Mouse (Mus musculus) cerebellum, adult 18-20 months (tissue): ENCODE data around the gene Tex38.

Experiments used
- DNase-seq, 2 experiments: peaks; one replicate each; pipeline ENCODE4 v3.0.0; 2021

Tex38 gene

DNA sequence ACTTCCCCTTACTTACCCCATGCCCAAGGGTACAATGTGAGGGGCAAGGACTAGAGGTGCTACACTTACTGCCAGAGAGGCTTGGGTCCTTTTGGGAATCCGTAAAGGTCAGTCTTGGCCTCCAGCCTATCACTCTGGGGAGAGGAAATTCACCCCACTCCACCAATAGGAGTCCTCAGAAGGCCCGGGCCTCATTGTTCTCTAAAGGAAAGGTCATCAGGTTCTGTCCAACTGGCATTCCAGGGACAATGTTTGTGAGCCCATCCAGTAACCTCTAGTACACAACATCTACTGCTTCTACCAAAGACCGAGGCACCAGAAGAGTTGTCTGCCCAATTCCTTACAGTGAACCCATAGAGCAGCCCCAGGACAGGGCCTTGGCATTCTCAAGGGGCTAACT is at the start of gene Tex38:
Gene Tex38, minus strand, starts transcription at position 101 of the 400 bp plus-strand sequence.
- DNase-seq: no peak

DNA sequence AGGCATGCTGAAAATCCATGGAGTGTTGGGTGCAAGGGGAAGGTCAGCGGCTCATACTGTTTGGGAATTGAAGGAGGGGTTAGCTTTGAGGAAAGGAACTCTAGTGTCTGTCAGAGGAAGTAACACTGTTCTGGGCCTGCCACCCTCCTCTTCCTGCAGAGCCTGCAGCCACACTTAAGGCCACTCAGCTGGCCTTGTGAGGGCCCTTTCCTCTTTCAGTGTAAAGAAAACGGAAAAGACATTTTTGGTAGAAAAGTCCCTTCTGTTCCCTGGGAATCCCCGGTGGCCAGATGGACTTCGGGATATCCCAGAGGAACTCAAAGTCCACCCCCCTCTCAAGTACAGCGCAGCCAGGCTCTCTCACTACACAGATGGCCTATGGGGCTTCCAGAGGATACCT is 49.7 kb upstream of the Tex38 start:
- no peak for DNase-seq

DNA sequence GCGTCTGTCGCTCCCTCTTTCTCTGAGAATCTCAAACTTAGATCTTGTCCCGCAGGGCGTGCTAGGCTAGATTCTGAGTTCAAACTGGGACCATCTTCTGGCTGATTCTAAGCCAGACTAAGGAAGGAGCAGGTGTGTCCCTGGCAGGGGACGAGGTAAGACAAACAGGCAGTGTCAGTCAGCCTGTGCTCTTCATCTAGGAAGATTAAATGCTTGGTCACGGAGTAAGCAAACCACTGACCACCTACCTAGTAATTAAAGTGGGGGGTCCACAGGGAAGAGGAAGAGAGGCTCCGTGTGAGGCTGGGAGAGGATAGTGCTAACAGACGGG is 47.7 kb upstream of the Tex38 start:
- no peak for DNase-seq

DNA sequence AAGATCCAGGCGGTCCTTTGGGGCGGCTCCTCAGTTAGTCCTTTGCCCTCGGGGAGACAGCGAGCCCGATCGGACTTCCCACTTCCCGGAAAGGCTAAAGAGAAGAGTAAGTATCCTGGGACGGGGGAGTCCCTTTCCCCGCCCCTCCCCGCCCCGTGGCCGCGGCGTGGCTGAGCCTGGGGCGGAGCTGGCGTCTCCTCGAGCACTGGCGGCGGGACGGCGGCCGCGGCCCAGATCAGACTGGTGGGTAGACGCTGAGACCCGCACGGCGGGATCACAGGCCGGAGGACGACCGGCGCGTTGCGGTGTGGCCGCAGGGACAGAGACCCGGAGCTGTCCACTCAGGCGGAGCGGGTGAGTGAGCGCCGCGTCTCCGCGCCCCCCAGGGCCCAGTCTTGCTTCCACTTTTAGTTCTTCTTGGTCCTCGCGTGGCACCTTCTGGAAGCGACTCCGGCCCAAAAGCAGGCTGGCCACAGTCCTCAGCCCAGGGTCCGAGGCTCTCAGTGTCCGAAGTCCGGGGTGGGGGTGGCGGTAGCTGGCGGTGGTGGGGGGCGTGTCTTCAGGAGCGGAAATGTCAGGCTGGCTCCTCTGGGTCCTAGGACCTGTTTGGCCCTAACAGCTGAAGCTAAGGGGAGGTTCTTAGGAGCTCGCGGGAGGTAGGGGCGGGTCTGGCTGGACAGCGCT is 47.2 kb upstream of the Tex38 start, which contains the start of gene Mob3c:
Gene Mob3c, plus strand, starts transcription at position 205 of the 684 bp plus-strand sequence.
- DNase-seq: peak; percentile 72 to 75

DNA sequence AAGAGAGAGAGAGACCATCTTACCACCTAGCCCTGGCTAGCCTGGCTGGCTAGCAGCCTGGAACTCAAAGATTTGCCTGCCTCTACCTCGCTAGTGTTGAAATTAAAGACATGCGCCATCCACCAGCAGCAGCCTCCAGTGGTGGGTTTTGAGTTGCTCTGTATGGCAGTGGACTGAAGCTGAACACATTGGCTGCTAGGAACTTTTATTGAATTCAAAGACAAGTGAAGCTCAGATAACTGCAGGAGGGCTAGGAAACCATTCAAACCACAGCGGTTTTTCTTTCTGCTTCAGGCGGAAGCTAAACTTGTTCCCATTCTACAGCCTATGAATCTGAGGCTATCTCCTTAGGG is 46.7 kb upstream of the Tex38 start:
- DNase-seq: no peak

DNA sequence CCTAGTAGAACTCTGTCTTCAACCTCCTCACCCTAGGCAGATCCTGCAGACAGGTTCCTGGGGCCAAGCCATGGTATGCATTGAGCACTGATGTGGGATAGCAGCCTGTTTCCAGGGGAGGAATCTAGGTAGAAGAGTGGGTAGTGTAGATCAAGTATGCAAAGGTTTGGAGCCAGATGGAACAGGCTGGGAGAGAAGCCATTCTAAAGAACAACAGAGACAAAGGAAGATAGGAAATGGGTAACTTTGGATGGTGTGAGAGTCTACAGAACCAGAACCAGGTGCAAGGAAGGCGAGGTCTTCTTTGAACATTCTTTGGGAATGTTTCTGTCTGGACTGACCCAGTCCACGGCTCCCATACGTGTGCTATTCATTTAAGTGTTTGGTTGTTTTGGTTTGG is 46.2 kb upstream of the Tex38 start:
- no peak for DNase-seq

DNA sequence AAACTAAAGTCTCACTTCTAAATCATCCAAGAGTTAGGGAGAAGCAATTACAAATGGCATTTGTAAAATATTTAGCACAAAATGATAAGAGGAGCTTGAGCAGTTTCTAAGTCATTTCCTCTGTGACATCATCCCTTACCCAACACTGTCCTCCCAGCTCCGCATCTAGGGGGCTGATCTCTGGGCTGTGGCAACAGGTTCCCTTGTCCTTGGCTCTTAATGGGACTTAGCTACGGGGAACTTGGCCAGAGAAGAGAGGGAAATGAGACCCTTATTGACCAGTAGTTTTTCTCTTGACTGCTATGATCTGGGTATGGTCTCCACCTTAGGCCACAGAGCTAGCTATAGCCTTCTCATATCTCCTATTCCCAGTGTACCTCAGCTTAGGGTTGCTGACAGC is 44.5 kb upstream of the Tex38 start:
- DNase-seq: no peak

DNA sequence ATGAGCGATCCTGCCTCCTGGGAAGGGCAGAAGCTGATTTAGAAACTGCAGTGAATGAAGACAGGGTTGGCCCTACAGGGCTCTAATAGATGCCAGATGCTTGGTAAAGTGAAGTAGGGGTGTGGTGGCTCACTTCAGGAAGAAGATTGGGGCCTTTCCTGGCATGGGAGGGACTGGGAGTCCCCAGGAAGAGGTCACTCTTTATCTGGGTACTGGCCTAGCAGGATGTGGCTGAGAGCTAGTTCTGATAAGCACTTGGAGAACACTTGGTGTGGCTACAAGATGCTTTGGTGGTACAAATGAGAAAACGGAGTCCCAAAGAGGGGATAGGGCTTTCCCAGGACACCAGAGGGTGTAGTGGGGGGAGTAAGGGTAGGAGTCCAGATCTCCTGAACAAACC is 43.4 kb upstream of the Tex38 start:
- no peak for DNase-seq

DNA sequence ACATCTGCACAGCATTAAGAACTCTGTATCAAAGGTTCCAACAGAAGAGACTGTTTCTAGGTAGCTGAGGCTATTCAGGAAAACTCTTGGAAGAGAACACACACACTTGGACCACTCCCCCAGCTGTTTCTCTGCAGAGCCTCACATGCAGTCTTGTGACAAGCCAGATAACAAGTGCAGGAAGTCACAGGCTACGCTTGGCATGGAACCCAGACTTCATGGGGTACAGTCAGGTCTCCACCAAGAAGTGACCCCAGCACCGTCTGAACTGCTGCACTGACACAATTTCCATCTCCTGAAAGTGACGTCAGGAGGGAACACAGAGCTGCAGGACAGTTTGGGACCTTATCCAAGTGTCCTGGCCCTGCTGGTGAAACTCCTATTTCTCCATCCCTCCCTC is 41.1 kb upstream of the Tex38 start:
- DNase-seq: no peak

DNA sequence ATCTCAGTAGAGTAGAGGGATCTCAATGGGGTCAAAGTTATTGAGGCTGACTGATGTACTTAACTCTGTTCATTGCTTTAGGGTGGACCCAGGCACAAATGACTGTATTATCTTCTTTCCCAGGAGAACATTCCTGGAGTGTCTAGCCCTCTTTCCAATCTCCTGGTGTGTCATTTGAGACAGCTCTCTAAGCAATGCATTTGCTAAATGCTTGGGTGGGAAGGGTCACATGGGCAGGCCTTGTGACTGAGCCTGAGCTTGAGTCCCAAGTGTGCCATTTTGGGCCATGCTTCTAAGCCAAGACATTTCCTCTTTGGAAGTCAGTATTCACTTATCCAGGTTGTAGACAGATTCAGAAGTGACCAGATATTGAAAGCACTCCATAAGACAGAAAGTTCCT is 40.6 kb upstream of the Tex38 start:
- no peak for DNase-seq

DNA sequence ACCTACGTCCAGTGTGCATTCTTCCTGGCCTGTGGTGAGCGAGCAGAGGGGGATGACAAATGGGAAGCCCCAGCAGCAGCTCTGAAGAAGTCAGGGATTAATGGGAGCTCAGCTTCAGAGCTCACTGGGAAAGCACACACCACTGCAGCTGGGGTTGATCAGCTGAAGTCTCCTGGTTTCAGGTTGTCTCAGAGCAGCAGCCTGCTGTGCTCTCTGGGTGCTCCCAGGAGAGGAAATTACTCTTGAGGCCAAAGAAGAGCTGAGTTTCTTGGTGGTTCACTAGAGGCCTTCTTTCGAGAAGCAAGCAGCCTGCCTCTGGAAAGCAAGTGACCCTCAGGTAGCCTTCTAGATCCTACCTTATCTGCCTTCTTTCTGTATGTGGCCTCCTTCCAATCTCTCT is 40.1 kb upstream of the Tex38 start:
- DNase-seq: no peak

DNA sequence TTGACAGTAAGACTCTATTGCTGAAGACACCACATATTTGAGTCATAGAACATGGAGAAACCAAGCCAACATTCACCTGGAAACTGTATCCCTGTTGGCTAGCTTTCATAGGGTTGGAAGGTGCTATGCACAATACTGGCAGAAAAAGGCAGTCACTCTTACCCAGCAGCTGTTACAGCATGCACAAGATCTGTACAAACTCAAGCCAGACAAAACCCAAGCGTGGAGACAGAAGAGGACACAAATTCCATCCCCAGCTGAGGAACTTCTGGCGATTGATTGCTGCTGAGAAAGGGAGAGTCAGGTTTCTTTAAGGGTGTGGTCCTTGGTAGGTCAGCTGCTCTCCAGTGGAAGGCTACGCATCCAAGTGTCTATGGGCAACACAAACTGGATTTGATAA is 39.4 kb upstream of the Tex38 start:
- no peak for DNase-seq

DNA sequence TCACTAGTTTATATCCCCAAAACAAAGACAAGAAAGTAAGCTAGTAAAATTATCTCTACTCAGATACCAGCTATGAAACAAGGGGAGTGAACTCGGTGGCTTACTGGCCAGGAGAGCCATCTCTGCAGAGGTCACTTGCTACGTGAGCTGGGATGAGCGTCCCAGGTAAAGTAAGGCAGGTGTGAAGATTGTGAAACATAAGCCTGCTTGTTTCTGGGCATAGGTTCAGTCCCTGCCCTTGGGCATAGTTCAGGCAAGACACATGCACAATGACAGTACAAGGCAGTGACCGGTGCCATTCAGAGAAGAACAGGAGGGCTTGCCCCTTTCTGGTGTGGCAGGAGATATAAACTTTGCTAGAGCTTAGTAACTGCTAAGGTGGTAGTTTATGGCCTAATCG is 34.8 kb upstream of the Tex38 start:
- DNase-seq: no peak

DNA sequence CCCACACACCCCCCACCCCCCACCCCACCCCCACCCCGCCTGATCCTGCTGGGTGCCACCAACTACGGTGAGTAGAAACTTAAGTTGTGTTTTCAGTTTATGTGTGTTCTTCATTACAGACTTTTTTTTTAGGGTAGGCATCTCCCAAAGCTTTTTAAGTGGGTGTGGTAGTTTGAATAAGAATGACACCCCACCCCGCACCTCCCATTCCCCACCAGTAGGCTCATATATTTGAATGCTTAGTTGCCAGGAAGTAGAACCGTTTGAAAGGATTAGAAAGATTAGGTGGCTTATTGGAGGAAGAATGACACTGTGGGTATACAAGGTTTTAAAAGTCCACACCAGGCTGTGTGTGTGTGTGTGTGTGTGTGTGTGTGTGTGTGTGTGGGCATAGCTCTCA is 31.5 kb upstream of the Tex38 start:
- no peak for DNase-seq

DNA sequence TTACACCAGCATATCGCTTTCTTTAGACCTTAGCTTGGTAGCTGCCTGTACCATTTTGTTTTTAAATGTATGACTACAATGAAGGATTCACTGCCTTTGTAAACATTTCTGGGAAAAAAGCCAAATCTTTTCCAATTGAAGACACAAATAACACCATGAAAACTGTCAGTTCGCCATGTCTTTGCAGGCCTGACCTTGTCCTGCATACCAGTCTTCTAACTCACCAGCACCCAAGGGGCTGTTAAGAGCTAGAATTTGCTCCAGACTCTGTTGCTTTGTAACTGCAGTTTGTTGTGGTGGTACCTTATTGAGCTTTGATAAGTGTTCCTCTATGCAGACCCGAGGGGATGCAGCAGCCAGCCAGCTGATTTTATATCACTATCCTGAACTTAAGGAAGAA is 19.2 kb upstream of the Tex38 start:
- DNase-seq: no peak

DNA sequence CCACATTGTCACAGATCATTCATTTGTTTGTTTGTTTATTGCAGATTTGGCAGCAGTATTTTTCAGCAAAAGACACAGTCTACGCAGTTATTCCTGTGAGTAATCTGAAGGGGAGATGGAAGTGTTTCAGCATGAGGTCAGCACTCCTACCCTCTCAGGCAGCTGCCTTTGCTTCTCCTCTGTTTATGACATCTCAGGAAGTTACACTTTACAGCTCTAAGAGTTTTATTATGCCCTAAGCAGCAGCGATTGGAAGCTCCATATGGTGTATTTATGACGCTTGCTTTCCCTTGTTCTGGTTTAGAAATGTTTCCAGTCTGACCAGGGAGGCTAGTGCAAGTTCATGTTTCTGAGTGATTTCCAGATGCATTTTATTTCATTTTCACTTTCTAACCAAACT is 14.5 kb upstream of the Tex38 start:
- no peak for DNase-seq

DNA sequence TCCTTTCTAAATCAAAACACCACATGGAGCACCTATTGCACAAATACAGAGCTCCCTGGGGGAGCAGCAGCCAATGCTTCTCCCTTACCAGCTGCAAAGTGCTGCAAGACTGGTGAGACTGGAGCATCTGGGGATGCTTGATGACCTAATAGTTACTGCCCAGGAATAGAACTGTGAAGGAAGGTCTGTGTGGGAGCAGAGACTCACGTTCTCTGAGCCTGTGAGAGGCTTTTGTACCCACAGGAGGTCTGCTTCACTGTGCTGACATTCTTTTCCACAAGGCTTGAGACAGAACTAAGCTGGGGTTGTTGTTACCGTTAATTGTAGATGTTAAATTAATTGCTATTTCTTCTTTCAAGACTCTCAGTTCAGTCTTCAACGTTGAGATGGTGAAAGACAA is 10.0 kb upstream of the Tex38 start:
- no peak for DNase-seq

DNA sequence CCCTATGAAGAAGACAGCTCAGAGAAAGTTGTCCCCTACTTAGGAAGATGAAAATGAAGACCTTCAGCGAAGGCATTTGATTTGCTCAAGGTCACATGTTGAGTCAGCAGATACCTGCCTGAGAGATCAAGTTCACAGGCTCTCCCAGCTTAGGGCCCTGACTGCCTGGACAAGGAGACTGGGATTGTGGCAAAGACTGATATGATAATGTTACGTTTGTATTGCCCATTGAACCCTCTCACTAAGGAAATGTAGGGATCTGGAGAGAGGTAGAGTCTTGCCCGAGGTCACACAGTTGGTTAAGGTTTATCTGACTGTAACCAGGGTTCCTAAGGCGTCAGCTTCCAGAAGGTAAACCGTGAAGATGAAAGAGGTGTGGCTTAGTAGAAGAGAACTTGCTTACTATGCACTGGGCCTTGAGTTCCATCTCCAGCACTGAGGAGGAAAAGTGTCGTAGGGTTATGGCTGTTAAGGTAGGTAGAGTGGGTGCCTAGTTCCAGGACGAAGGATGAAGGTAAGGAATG is 4.8 kb upstream of the Tex38 start:
- no peak for DNase-seq

DNA sequence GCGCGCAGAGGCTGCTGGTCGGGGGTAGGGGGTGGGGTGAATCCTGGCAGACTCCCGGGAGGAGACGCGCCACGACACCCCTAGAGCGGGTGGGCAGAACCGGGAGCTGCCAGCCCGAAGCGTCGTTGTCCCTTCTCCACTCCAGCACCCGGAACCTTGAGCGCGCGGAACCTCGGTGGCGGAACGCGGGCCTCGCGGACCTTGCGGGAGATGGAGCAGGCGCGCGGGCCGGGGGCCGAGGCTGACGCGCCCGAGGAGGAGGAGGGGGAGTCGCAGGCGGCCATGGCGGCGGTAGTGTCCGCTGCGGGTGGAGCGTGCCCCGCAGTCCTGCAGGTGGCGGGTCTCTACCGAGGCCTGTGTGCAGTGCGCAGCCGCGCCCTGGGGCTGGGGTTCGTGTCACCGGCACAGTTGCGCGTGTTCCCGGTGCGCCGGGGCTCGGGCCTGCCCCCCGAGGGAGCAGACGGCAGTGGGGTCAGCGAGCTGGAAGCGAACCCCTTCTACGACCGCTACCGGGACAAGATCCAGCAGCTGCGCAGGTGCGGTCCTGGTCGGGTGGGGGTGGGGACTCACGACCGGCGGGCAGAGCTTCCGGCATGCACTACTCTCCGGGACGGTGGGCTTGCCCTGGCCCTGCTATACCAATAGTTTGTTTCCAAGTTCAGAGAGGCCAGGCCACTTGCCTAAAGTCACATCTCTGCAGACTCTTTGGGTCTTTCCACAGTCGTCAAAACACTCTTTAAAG is 4.1 kb upstream of the Tex38 start, which contains the start of gene Atpaf1:
Gene Atpaf1, plus strand, starts transcription at position 44 of the 742 bp plus-strand sequence.
- DNase-seq: peak; percentile 73 to 87

DNA sequence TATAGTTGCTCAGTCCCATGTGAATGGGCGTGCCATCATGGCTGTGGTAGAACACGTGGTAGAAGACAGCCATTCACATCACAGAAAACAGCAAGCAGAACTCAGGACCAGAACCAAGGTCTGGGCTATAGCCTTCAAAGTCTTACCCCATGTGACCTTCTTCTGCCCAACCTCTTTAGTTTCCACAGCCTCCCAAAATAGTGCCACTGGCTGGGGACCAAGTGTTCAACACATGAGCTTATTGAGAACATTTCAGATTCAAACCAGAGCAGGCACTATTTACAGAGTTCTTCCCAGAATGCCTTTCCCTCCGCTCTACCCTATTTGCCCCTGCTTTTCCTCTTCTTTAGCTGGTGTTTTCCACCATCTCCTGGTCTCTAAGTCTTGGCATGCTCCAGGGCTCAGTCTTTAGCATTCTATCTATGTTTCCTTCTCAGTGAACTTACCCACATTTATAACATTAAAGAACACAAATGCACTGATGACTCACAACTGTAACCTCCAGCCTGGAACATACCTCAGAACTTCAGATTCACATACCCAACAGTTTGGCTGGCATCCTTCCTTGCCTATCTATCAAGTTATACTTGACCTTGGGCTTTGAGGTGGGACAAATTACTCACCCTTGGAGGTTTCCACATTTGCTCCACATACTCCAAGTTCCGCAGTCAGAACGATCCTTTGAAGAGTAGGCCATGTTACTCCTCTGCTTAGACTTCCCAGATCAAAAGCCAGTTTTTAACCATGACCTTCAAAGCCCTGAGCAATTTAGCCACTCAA is 1.4 kb upstream of the Tex38 start:
- no peak for DNase-seq

DNA sequence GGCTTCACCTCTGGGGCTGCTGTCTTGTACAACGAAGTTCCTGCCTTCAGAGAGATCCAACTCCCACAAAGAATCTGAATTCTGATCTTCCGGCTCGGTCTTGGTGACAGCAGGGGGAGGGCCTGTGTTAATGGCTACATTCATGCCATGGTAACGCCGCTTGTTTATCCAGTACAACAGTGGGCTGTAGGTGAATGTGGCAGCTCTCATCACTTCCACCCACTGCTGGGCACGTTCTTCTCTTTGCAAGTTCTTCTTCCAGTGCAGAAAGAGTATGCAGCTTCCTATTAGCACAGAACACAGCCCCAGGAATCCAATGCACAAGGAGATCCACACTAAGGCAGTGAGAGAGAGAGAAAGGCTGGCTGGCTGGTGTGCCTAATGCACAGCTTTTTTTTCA is 549 bp downstream of the Tex38 start:
- DNase-seq: no peak

DNA sequence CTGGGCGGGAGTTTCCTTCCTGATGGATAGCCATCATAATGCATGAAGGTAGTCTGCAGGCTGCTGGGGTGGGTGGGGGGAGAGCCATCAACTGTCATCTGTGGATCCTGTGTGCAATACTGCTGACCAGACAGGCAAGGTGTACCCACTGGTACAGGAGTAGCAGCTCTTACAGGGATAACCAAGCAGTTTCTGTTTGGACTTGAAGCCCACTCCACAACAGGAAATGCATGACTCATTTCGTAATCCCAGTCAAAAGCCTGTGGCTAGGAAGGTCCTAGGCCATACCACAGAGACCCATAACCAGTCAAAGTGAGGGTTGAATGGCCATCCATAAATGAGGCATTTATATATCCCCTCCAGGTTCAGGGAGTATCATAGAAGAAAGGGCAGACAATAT is 3.2 kb downstream of the Tex38 start:
- no peak for DNase-seq

DNA sequence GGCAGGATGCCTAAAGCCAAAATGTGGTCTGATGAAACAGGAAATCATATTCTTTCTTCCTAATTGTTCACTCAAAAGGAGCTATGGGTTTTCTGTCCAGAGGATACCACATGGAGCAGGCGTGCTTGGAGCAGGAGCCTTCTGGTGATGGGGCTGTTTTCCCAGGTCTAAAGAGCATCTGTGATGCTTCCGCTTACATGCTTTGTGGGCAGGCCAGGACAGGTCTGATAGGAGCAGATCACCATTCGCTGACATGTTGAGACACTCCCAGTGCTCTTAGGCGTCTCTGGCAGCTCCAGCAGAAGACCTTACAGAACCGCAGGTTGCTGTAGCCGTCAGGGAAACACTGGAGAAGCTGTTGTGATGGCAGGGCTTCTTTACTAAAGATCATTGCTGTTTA is 5.8 kb downstream of the Tex38 start:
- DNase-seq: no peak
